Mouse (Mus musculus): ENCODE data around the gene 4930512M02Rik. TPM values are rescaled to one million over a fixed set of nuclear protein-coding genes. Genes with fewer than 3 reads are reported as not detected.

The 4930512M02Rik gene
- total and polyA plus RNA-seq, 3 experiments, result not detected

DNA sequence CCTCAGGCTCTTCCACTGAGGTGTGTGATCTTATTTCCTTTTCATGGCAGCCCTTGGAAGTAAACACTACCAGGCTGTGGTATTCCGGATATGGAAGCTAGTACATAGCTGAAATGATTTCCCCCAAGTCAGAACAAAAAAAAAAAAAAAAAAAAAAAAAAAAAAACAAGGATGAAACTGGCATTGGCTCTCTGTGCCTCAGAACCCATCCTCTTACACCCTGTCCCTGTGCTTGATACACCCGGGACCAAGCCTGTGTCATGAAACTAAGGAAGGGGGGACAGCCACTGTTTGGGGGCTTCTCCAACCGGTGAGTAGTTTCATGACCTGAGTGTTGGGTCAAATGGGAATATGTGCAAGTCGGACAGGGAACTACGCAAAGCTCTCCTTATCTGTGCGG lies 66.5 kb downstream of the 4930512M02Rik start:
- DNase-seq (ENCODE audit: extremely low read depth), result no peak
- Histone ChIP-seq H3K27me3 (replicated peaks) (no peaks in the 10 kb centered on the region), H3K27ac (ENCODE audit: insufficient read depth, low read depth) (no peak overlapping the region), H3K9me3 (replicated peaks; ENCODE audit: low read length) (no peaks in the 10 kb centered on the region), H3K36me3 (replicated peaks in 1 of 2; ENCODE audit: control insufficient read depth in 1 of 2, insufficient read depth in 1 of 2, low read length in 1 of 2) (peaks cover 6 to 33% of the 10 kb centered on the region in 2 experiments), H3K4me3 (replicated peaks in 1 of 3; ENCODE audit: low read depth in 2 of 3, low read length in 2 of 3, poor library complexity in 1 of 3) (no peak overlapping the region), H3K4me1 (ENCODE audit: control insufficient read depth in 1 of 2, insufficient read depth in 2 of 2) (peaks cover 36 to 83% of the 10 kb centered on the region in 2 experiments), H3K9ac (ENCODE audit: insufficient read depth, low read depth) (no peak overlapping the region), H3K79me2 (replicated peaks; ENCODE audit: control insufficient read depth, extremely low read depth, insufficient read depth, poor library complexity, severe bottlenecking) (peaks cover 16% of the 10 kb centered on the region), H3K4me2 (ENCODE audit: insufficient read depth, low read depth, poor library complexity, severe bottlenecking) (no peak overlapping the region)
- in situ Hi-C loops (cut with MboI; ENCODE audit: low pct_ligation_motif_present, low pct_unique_long_range_greater_than_20kb, low sequenced_read_pairs), result loop anchor here (10.0 kb wide), 1 partner anchor 124 kb away; the partner anchor contains the start of gene Ikzf1
- TF ChIP-seq MXI1 (IDR thresholded peaks at IDR 0.05; ENCODE audit: low read depth, low read length) (no peak), PAX5 (IDR thresholded peaks at IDR 0.05; ENCODE audit: low read length) (no peak), SIN3A (IDR thresholded peaks at IDR 0.05; ENCODE audit: low read length) (no peak), ZNF384 (IDR thresholded peaks at IDR 0.05; ENCODE audit: low read depth, low read length) (peak; percentile 38; the same call in 1 of the 2 replicates)
- dilution Hi-C loops (cut with MboI; ENCODE audit: extremely low pct_ligation_motif_present, extremely low pct_unique_long_range_greater_than_20kb, low sequenced_read_pairs), result no loop called here

- Histone ChIP-seq H3K36me3 (replicated peaks in 1 of 2; ENCODE audit: control insufficient read depth in 1 of 2, insufficient read depth in 1 of 2, low read length in 1 of 2) (peaks cover 6 to 18% of the 10 kb centered on the region in 2 experiments), H3K9me3 (replicated peaks; ENCODE audit: low read length) (no peaks in the 10 kb centered on the region), H3K79me2 (replicated peaks; ENCODE audit: control insufficient read depth, extremely low read depth, insufficient read depth, poor library complexity, severe bottlenecking) (peaks cover 16% of the 10 kb centered on the region), H3K9ac (ENCODE audit: insufficient read depth, low read depth) (peak overlapping the region; percentile 92), H3K27ac (ENCODE audit: insufficient read depth, low read depth) (peak overlapping the region; percentile 88), H3K4me3 (replicated peaks in 1 of 3; ENCODE audit: low read depth in 2 of 3, low read length in 2 of 3, poor library complexity in 1 of 3) (peak overlapping the region; percentile 56 to 60 (median 60)), H3K4me2 (ENCODE audit: insufficient read depth, low read depth, poor library complexity, severe bottlenecking) (peak overlapping the region; percentile 87), H3K4me1 (ENCODE audit: control insufficient read depth in 1 of 2, insufficient read depth in 2 of 2) (peaks cover 28 to 76% of the 10 kb centered on the region in 2 experiments), H3K27me3 (replicated peaks) (no peaks in the 10 kb centered on the region)
- TF ChIP-seq HCFC1 (IDR thresholded peaks at IDR 0.05; ENCODE audit: low read depth, low read length), result no peak
- no peak for TF ChIP-seq MEF2A (IDR thresholded peaks at IDR 0.05; ENCODE audit: borderline replicate concordance, low read depth, low read length)
- TF ChIP-seq EP300 (IDR thresholded peaks at IDR 0.05; ENCODE audit: low read length), result peak; percentile 73; the same call in 1 of the 2 replicates
- peak; percentile 72 for TF ChIP-seq IRF4 (IDR thresholded peaks at IDR 0.05; ENCODE audit: low read depth, low read length)
- no peak for TF ChIP-seq JUN (IDR thresholded peaks at IDR 0.05; ENCODE audit: insufficient read depth, low read depth, low read length)
- TF ChIP-seq ZKSCAN1 (IDR thresholded peaks at IDR 0.05; ENCODE audit: borderline replicate concordance, low read depth, low read length), result no peak
- no peak for TF ChIP-seq MAZ (IDR thresholded peaks at IDR 0.05; ENCODE audit: low read depth, low read length)
- TF ChIP-seq UBTF (IDR thresholded peaks at IDR 0.05; ENCODE audit: low read depth, low read length), result 0 out of 2 replicates have a peak, but pooled peaks have one; percentile 25
- TF ChIP-seq CHD1 (IDR thresholded peaks at IDR 0.05; ENCODE audit: low read depth, low read length), result 0 out of 2 replicates have a peak, but pooled peaks have one; percentile 25
- TF ChIP-seq USF1 (IDR thresholded peaks at IDR 0.05; ENCODE audit: low read depth, low read length), result no peak
- TF ChIP-seq GABPA (IDR thresholded peaks at IDR 0.05; ENCODE audit: insufficient replicate concordance, low read depth, low read length), result no peak
- dilution Hi-C loops (cut with MboI; ENCODE audit: extremely low pct_ligation_motif_present, extremely low pct_unique_long_range_greater_than_20kb, low sequenced_read_pairs), result no loop called here
- DNase-seq (ENCODE audit: extremely low read depth), result peak; percentile 53
- in situ Hi-C loops (cut with MboI; ENCODE audit: low pct_ligation_motif_present, low pct_unique_long_range_greater_than_20kb, low sequenced_read_pairs), result loop anchor here (5.0 kb wide), 1 partner anchor 228 kb away; no protein-coding TSS in a partner anchor
Observed at GRCm38 (mm10) chr11:11559099-11559686, 68.4 kb downstream of the 4930512M02Rik start.

Measured in CH12.LX (cell line).